In the genomic region with DNA sequence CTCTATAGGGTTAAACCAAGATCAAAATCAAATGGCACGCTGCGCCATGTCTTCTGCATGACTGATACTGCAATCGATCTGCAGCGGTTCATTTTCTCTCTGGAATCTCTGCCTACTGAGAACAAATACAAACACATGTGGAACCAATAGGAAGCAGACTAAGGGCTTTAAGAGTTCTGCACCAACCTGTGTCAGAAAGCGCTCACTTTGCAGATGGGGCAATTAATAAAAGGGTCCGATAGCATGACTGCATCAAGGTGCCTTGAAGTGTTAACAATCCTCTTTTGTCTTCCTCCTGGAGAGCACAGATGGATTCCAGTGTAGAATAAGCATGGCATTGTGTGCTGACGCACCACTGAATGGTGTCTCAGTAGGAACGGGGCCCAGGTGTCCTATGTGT, we compare ENCODE assay signal across 15 mouse cellular contexts.
DNase-seq lines count a peak whose midpoint lies in the region; ATAC-seq and TF ChIP-seq lines count a peak whose summit lies in the region.
"Had no signal": no experiment of that assay in that cellular context is flagged by ENCODE, and none has a peak within 500 bp of the region (broad histone marks: within the 10 kb centered on the region; RNA-seq: fewer than 3 reads in every experiment).

No protein-coding gene starts in this region.

- no peaks in the 10 kb centered on the region for H3K36me3 ChIP-seq in forebrain, embryonic 10.5 days (replicated peaks)
- H3K36me3 ChIP-seq in forebrain, embryonic 13.5 days (ENCODE audit: poor library complexity, severe bottlenecking): no peaks in the 10 kb centered on the region
- H3K36me3 ChIP-seq in intestine, embryonic 14.5 days (ENCODE audit: control insufficient read depth, insufficient read depth, low read length): no peaks in the 10 kb centered on the region
- H3K36me3 ChIP-seq in intestine, postnatal 0 days (ENCODE audit: control insufficient read depth, insufficient read depth): no peaks in the 10 kb centered on the region
- no peaks in the 10 kb centered on the region for H3K36me3 ChIP-seq in hindbrain, embryonic 14.5 days (replicated peaks; ENCODE audit: control insufficient read depth, insufficient read depth)
- no peaks in the 10 kb centered on the region for H3K36me3 ChIP-seq in neural tube, embryonic 15.5 days
- H3K36me3 ChIP-seq: hindbrain, embryonic 15.5 days; neural tube, embryonic 13.5 days had no signal

- H3K4me3 ChIP-seq in forebrain, embryonic 10.5 days: no peak overlapping the region
- no peak overlapping the region for H3K4me3 ChIP-seq in forebrain, embryonic 13.5 days
- H3K4me3 ChIP-seq in intestine, embryonic 14.5 days (ENCODE audit: low read depth, low read length): no peak overlapping the region
- no peak overlapping the region for H3K4me3 ChIP-seq in intestine, postnatal 0 days (ENCODE audit: low read depth, low read length)
- no peak overlapping the region for H3K4me3 ChIP-seq in hindbrain, embryonic 14.5 days (replicated peaks; ENCODE audit: low read length)
- no peak overlapping the region for H3K4me3 ChIP-seq in neural tube, embryonic 15.5 days (replicated peaks)
- H3K4me3 ChIP-seq: hindbrain, embryonic 15.5 days; neural tube, embryonic 13.5 days had no signal

- H3K27me3 ChIP-seq in forebrain, embryonic 10.5 days (ENCODE audit: poor library complexity, severe bottlenecking): no peaks in the 10 kb centered on the region
- H3K27me3 ChIP-seq in forebrain, embryonic 13.5 days: no peaks in the 10 kb centered on the region
- no peaks in the 10 kb centered on the region for H3K27me3 ChIP-seq in intestine, embryonic 14.5 days (replicated peaks; ENCODE audit: control insufficient read depth, insufficient read depth, low read length)
- H3K27me3 ChIP-seq in intestine, postnatal 0 days (replicated peaks; ENCODE audit: control insufficient read depth, insufficient read depth, low read length): no peaks in the 10 kb centered on the region
- no peaks in the 10 kb centered on the region for H3K27me3 ChIP-seq in hindbrain, embryonic 14.5 days (ENCODE audit: control insufficient read depth, insufficient read depth, low read length)
- H3K27me3 ChIP-seq in neural tube, embryonic 15.5 days (replicated peaks): no peaks in the 10 kb centered on the region
- H3K27me3 ChIP-seq: hindbrain, embryonic 15.5 days; neural tube, embryonic 13.5 days had no signal

- no peaks in the 10 kb centered on the region for H3K9me3 ChIP-seq in forebrain, embryonic 10.5 days
- no peaks in the 10 kb centered on the region for H3K9me3 ChIP-seq in forebrain, embryonic 13.5 days (replicated peaks)
- no peaks in the 10 kb centered on the region for H3K9me3 ChIP-seq in intestine, embryonic 14.5 days (ENCODE audit: control insufficient read depth, low read length)
- no peaks in the 10 kb centered on the region for H3K9me3 ChIP-seq in intestine, postnatal 0 days (ENCODE audit: control insufficient read depth)
- no peaks in the 10 kb centered on the region for H3K9me3 ChIP-seq in hindbrain, embryonic 14.5 days (ENCODE audit: control insufficient read depth, low read length)
- H3K9me3 ChIP-seq in neural tube, embryonic 15.5 days (replicated peaks): no peaks in the 10 kb centered on the region
- H3K9me3 ChIP-seq: hindbrain, embryonic 15.5 days; neural tube, embryonic 13.5 days had no signal

- 31% methylated on average over 8 of the region's 8 CpGs for WGBS in forebrain, embryonic 10.5 days
- WGBS in forebrain, embryonic 13.5 days: 23% methylated on average over 8 of the region's 8 CpGs
- WGBS in intestine, embryonic 14.5 days: 69% methylated on average over 8 of the region's 8 CpGs
- 84% methylated on average over 8 of the region's 8 CpGs for WGBS in intestine, postnatal 0 days
- WGBS in hindbrain, embryonic 14.5 days: 38% methylated on average over 8 of the region's 8 CpGs
- WGBS in neural tube, embryonic 15.5 days: 31% methylated on average over 8 of the region's 8 CpGs

- TF ChIP-seq CTCF in intestine, postnatal 0 days (IDR thresholded peaks at IDR 0.05; ENCODE audit: low read depth): no peak

- no peak overlapping the region for H3K9ac ChIP-seq in forebrain, embryonic 13.5 days
- H3K9ac ChIP-seq in intestine, embryonic 14.5 days (ENCODE audit: low read length): no peak overlapping the region
- H3K9ac ChIP-seq in intestine, postnatal 0 days (ENCODE audit: low read depth, low read length): no peak overlapping the region
- no peak overlapping the region for H3K9ac ChIP-seq in hindbrain, embryonic 14.5 days
- H3K9ac ChIP-seq in neural tube, embryonic 15.5 days (replicated peaks): no peak overlapping the region
- H3K9ac ChIP-seq: hindbrain, embryonic 15.5 days; neural tube, embryonic 13.5 days had no signal

- H3K27ac ChIP-seq in forebrain, embryonic 10.5 days: peak overlapping the region; percentile 79
- H3K27ac ChIP-seq in forebrain, embryonic 13.5 days: no peak overlapping the region
- H3K27ac ChIP-seq in intestine, embryonic 14.5 days (ENCODE audit: low read depth): peak overlapping the region; percentile 67; the same call in 1 of the 2 replicates
- no peak overlapping the region for H3K27ac ChIP-seq in intestine, postnatal 0 days (ENCODE audit: low read depth, low read length)
- no peak overlapping the region for H3K27ac ChIP-seq in hindbrain, embryonic 14.5 days
- H3K27ac ChIP-seq in neural tube, embryonic 15.5 days (replicated peaks): no peak overlapping the region
- H3K27ac ChIP-seq: hindbrain, embryonic 15.5 days; neural tube, embryonic 13.5 days had no signal

- peaks cover 20% of the 10 kb centered on the region for H3K4me1 ChIP-seq in forebrain, embryonic 10.5 days
- peaks cover 15% of the 10 kb centered on the region for H3K4me1 ChIP-seq in forebrain, embryonic 13.5 days
- H3K4me1 ChIP-seq in intestine, embryonic 14.5 days (replicated peaks; ENCODE audit: control insufficient read depth, insufficient read depth, low read length): peaks cover 6% of the 10 kb centered on the region; the same call in 1 of the 2 replicates
- no peaks in the 10 kb centered on the region for H3K4me1 ChIP-seq in intestine, postnatal 0 days (replicated peaks; ENCODE audit: control insufficient read depth, insufficient read depth, low read length)
- peaks cover 4% of the 10 kb centered on the region; the same call in 1 of the 2 replicates for H3K4me1 ChIP-seq in hindbrain, embryonic 14.5 days (replicated peaks; ENCODE audit: control insufficient read depth, insufficient read depth, low read length)
- peaks cover 9% of the 10 kb centered on the region; the same call in 1 of the 2 replicates for H3K4me1 ChIP-seq in neural tube, embryonic 15.5 days

- no peak overlapping the region for H3K4me2 ChIP-seq in forebrain, embryonic 13.5 days
- no peak overlapping the region for H3K4me2 ChIP-seq in intestine, embryonic 14.5 days (ENCODE audit: low read length)
- H3K4me2 ChIP-seq in intestine, postnatal 0 days (replicated peaks; ENCODE audit: low read depth): no peak overlapping the region
- no peak overlapping the region for H3K4me2 ChIP-seq in hindbrain, embryonic 14.5 days (replicated peaks)
- no peak overlapping the region for H3K4me2 ChIP-seq in neural tube, embryonic 15.5 days
- H3K4me2 ChIP-seq: hindbrain, embryonic 15.5 days; neural tube, embryonic 13.5 days had no signal

- no peak; the same call in 1 of the 2 replicates for ATAC-seq in forebrain, embryonic 13.5 days
- no peak for ATAC-seq in intestine, embryonic 14.5 days (replicated peaks; ENCODE audit: low FRiP score, low TSS enrichment, low read depth)
- no peak for ATAC-seq in intestine, postnatal 0 days
- ATAC-seq in hindbrain, embryonic 14.5 days (ENCODE audit: low FRiP score): 0 out of 2 replicates have a peak, but pooled peaks have one; percentile 6
- ATAC-seq in neural tube, embryonic 15.5 days (ENCODE audit: low FRiP score): 0 out of 2 replicates have a peak, but pooled peaks have one; percentile 38

- peak; percentile 26 for DNase-seq in forebrain, embryonic 10.5 days (ENCODE audit: extremely low spot score, low spot score)
- DNase-seq in intestine, embryonic 14.5 days (ENCODE audit: low spot score): no peak
- DNase-seq in hindbrain, embryonic 14.5 days (ENCODE audit: low spot score): no peak
- no peak for DNase-seq in frontal cortex, adult 2 months (ENCODE audit: extremely low spot score in 1 of 2, low spot score in 1 of 2)
- DNase-seq in kidney, adult 8-10 months: no peak
- DNase-seq: adrenal gland, adult 8-10 months; cerebellum, postnatal 14 days; kidney, postnatal 14 days; left cerebral cortex, postnatal 4 days; lung, adult 18-20 months had no signal

Comparison
In these comparisons a context has a peak if more than half of its experiments do, and no peak if none do; other contexts are left out.
1. H3K27ac ChIP-seq: peak in forebrain, embryonic 10.5 days (single experiment) and intestine, embryonic 14.5 days (single experiment); none in forebrain, embryonic 13.5 days (single experiment), intestine, postnatal 0 days (single experiment), hindbrain, embryonic 14.5 days (single experiment) and neural tube, embryonic 15.5 days (single experiment).
2. ATAC-seq: peak in hindbrain, embryonic 14.5 days (single experiment) and neural tube, embryonic 15.5 days (single experiment); none in forebrain, embryonic 13.5 days (single experiment), intestine, embryonic 14.5 days (single experiment) and intestine, postnatal 0 days (single experiment).